Mouse (Mus musculus) lung, adult 2 months (tissue): ENCODE results near the gene 1810010D01Rik.

ENCODE experiments used
- CTCF ChIP-seq: fragments of 200-500 bp; IDR thresholded peaks from 2 replicates; pipeline ENCODE4 v1.5.1; 2011; ENCODE audit warnings: mild to moderate bottlenecking, low read length, control low read depth; ENCODE audit not compliant: insufficient read depth
- POLR2A ChIP-seq: fragments of 200-500 bp; IDR thresholded peaks from 2 replicates; pipeline ENCODE4 v1.6.1; 2011; ENCODE audit warnings: low read depth, mild to moderate bottlenecking, control low read depth, low read length, borderline replicate concordance; ENCODE audit errors: extremely low read depth

DNA sequence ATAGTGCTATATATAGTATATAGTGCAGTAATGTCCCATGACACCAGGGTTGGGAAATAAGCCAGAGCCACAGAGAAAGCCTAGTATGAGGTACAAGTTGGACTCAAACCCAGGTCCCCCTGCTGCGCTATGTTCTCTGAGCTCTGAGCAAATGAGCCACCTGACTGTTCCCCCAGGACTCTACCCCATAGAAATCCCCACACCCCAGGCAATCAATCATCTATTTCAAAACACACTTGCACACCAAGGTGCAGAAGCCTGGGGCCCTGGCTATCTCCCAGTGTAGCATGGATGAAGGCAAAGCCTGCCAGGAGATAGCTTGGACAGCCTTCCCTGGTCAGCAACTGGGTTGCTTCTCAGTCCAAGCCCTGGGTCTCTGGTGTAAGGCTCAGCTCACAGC is 48.2 kb upstream of the 1810010D01Rik start:
- no peak for TF ChIP-seq POLR2A
- TF ChIP-seq CTCF = no peak
